In the genomic region with DNA sequence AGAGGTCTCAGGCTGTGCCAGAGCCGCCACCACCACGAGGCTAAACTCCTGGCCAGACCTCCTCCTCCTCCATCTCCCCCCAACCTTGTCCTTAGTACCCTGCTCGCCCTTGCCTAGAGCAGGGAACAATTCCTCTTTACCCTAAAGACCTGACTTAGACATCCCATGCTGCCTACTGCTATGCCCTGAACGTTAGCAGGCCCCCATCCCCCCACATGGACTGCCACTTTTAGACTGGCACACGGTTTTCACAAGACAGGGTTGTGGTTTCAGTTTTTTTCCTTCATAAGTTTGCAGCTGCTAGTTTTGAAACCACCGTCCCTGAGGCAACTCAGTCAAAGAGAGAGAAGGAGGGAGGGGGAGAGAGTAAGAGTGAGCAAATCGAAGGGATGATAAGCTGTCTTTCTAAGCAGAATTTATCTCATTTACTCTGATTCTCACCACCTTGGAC, we compare ENCODE assay signal across 11 mouse cellular contexts. TPM values are rescaled to one million over a fixed set of nuclear protein-coding genes. Genes with fewer than 3 reads are reported as not detected.
A peak's percentile ranks its signal among the peaks of the same experiment; 100 is the strongest.
DNase-seq lines count a peak whose midpoint lies in the region; ATAC-seq lines count a peak whose summit lies in the region.
"Had no signal": no experiment of that assay in that cellular context is flagged by ENCODE, and none has a peak within 500 bp of the region (broad histone marks: within the 10 kb centered on the region; RNA-seq: fewer than 3 reads in every experiment).

No protein-coding gene starts in this region.

- H3K9me3 ChIP-seq in heart, embryonic 11.5 days (replicated peaks; ENCODE audit: control insufficient read depth, low read length) = no peaks in the 10 kb centered on the region
- H3K9me3 ChIP-seq in forebrain, embryonic 13.5 days (replicated peaks) = no peaks in the 10 kb centered on the region
- H3K9me3 ChIP-seq: embryonic facial prominence, embryonic 13.5 days had no signal

- ATAC-seq in heart, embryonic 11.5 days (replicated peaks; ENCODE audit: insufficient number of reproducible peaks, low FRiP score, low TSS enrichment) = no peak
- ATAC-seq in forebrain, embryonic 13.5 days = no peak

- no peaks in the 10 kb centered on the region for H3K36me3 ChIP-seq in heart, embryonic 11.5 days (ENCODE audit: control insufficient read depth, insufficient read depth, low read length)
- H3K36me3 ChIP-seq in splenic B cell, adult 2 months (ENCODE audit: control insufficient read depth, insufficient read depth, low read length, poor library complexity, severe bottlenecking) = peaks cover 1% of the 10 kb centered on the region; the same call in 1 of the 2 replicates
- no peaks in the 10 kb centered on the region for H3K36me3 ChIP-seq in forebrain, embryonic 13.5 days (ENCODE audit: poor library complexity, severe bottlenecking)
- H3K36me3 ChIP-seq: embryonic facial prominence, embryonic 13.5 days had no signal

- no peak overlapping the region for H3K4me2 ChIP-seq in heart, embryonic 11.5 days
- H3K4me2 ChIP-seq in forebrain, embryonic 13.5 days = no peak overlapping the region
- H3K4me2 ChIP-seq: embryonic facial prominence, embryonic 13.5 days had no signal

- H3K27me3 ChIP-seq in heart, embryonic 11.5 days (ENCODE audit: control insufficient read depth, insufficient read depth, low read length) = no peaks in the 10 kb centered on the region
- H3K27me3 ChIP-seq in splenic B cell, adult 2 months (ENCODE audit: control insufficient read depth, insufficient read depth, low read length, poor library complexity, severe bottlenecking) = no peaks in the 10 kb centered on the region
- H3K27me3 ChIP-seq in forebrain, embryonic 13.5 days = no peaks in the 10 kb centered on the region
- H3K27me3 ChIP-seq: embryonic facial prominence, embryonic 13.5 days had no signal

- H3K4me1 ChIP-seq in heart, embryonic 11.5 days (ENCODE audit: control insufficient read depth, insufficient read depth, low read length) = peaks cover 24% of the 10 kb centered on the region
- 0 out of 2 replicates have a peak, but pooled peaks cover 3% of the 10 kb centered on the region for H3K4me1 ChIP-seq in forebrain, embryonic 13.5 days

- DNase-seq in heart, adult 11 months = peak; percentile 97
- peak; percentile 84 for DNase-seq in T-cell, adult 2 months (ENCODE audit: low spot score)
- DNase-seq in lung, postnatal 25 days (ENCODE audit: low spot score) = peak; percentile 58
- peak; percentile 82 for DNase-seq in splenic B cell, adult 2 months (ENCODE audit: low read depth, low spot score)
- DNase-seq in cerebellum, adult 9-10 months = no peak
- no peak for DNase-seq in adrenal gland, postnatal 14 days
- DNase-seq: kidney, adult 8-10 months; right cerebral cortex, postnatal 14 days had no signal

- 56% methylated on average over 7 of the region's 7 CpGs for WGBS in heart, embryonic 11.5 days (ENCODE audit: insufficient replicate concordance)
- WGBS in forebrain, embryonic 13.5 days = 77% methylated on average over 7 of the region's 7 CpGs

- H3K4me3 ChIP-seq in heart, embryonic 11.5 days (ENCODE audit: low read depth, low read length) = no peak overlapping the region
- H3K4me3 ChIP-seq in forebrain, embryonic 13.5 days = no peak overlapping the region
- H3K4me3 ChIP-seq: embryonic facial prominence, embryonic 13.5 days had no signal

- H3K9ac ChIP-seq in heart, embryonic 11.5 days (ENCODE audit: low read depth, low read length) = no peak overlapping the region
- no peak overlapping the region for H3K9ac ChIP-seq in forebrain, embryonic 13.5 days
- H3K9ac ChIP-seq: embryonic facial prominence, embryonic 13.5 days had no signal

- no peak overlapping the region for H3K27ac ChIP-seq in heart, embryonic 11.5 days (ENCODE audit: low read depth, low read length)
- no peak overlapping the region for H3K27ac ChIP-seq in forebrain, embryonic 13.5 days
- H3K27ac ChIP-seq: embryonic facial prominence, embryonic 13.5 days had no signal

RNA-seq across cellular contexts. Expression of gene Fli1, which starts 32.9 kb away (rescaled TPM):
- polyA plus RNA-seq in heart, embryonic 11.5 days (2014; fragmentation: Nextera tagmentation; extraction: Ambion mirVana) = 17.1 and 18.7 TPM in 2 replicates
- total RNA-seq in adrenal gland, postnatal 14 days (2021) = 23.6 and 41.0 TPM in 2 replicates
- 7.0 TPM in 2 replicates for polyA plus RNA-seq in forebrain, embryonic 13.5 days (2015; fragmentation: Nextera tagmentation; extraction: Ambion mirVana)

Comparison
In these comparisons a context has a peak if more than half of its experiments do, and no peak if none do; other contexts are left out.
1. DNase-seq: peak in heart, adult 11 months (single experiment), T-cell, adult 2 months (single experiment), lung, postnatal 25 days (single experiment) and splenic B cell, adult 2 months (single experiment); none in cerebellum, adult 9-10 months (single experiment) and adrenal gland, postnatal 14 days (single experiment).